Mouse (Mus musculus): ENCODE results near the gene Lpin2. TPM values are rescaled to one million over a fixed set of nuclear protein-coding genes. Genes with fewer than 3 reads are reported as not detected.

Gene Lpin2
- total and polyA plus RNA-seq, 2 experiments, result 22.4 to 314 TPM

- no peak for TF ChIP-seq POLR2A (IDR thresholded peaks at IDR 0.05; ENCODE audit: extremely low read depth, insufficient read depth, low read length)
- TF ChIP-seq CTCF (IDR thresholded peaks at IDR 0.05; ENCODE audit: low read depth, low read length), result no peak
- DNase-seq (ENCODE audit: extremely low read depth, low read depth, low spot score), result peak; percentile 22
- WGBS, result 53% methylated on average over 3 of the region's 3 CpGs
- peaks cover 30% of the 10 kb centered on the region for H3K4me1 ChIP-seq (ENCODE audit: control insufficient read depth, insufficient read depth, low read length)
- peak overlapping the region; percentile 35; the same call in 1 of the 2 replicates for H3K9ac ChIP-seq (ENCODE audit: low read depth, low read length)
- H3K79me2 ChIP-seq (ENCODE audit: control insufficient read depth, insufficient read depth, low read length), result peaks cover 55% of the 10 kb centered on the region
- H3K36me3 ChIP-seq (ENCODE audit: control insufficient read depth, insufficient read depth, low read length), result no peaks in the 10 kb centered on the region
- no peak overlapping the region for H3K4me3 ChIP-seq (ENCODE audit: insufficient read depth, low read depth, low read length)
- H3K27me3 ChIP-seq (ENCODE audit: control insufficient read depth, insufficient read depth, low read length), result no peaks in the 10 kb centered on the region
- H3K27ac ChIP-seq (replicated peaks; ENCODE audit: insufficient read depth, low read depth, low read length), result peak overlapping the region; percentile 72
Observed at GRCm38 (mm10) chr17:71196415-71196814, 14.1 kb downstream of the Lpin2 start.

GRCm38 (mm10) chr17:71199346-71199745, 17.0 kb downstream of the Lpin2 start:
- Histone ChIP-seq H3K27ac (replicated peaks; ENCODE audit: insufficient read depth, low read depth, low read length) (peak overlapping the region; percentile 28; the same call in 1 of the 2 replicates), H3K36me3 (ENCODE audit: control insufficient read depth, insufficient read depth, low read length) (no peaks in the 10 kb centered on the region), H3K9ac (ENCODE audit: low read depth, low read length) (no peak overlapping the region), H3K27me3 (ENCODE audit: control insufficient read depth, insufficient read depth, low read length) (no peaks in the 10 kb centered on the region), H3K4me1 (ENCODE audit: control insufficient read depth, insufficient read depth, low read length) (peaks cover 32% of the 10 kb centered on the region), H3K79me2 (ENCODE audit: control insufficient read depth, insufficient read depth, low read length) (peaks cover 45% of the 10 kb centered on the region), H3K4me3 (ENCODE audit: insufficient read depth, low read depth, low read length) (no peak overlapping the region)
- DNase-seq (ENCODE audit: extremely low read depth, low read depth, low spot score), result peak; percentile 53
- TF ChIP-seq POLR2A (IDR thresholded peaks at IDR 0.05; ENCODE audit: extremely low read depth, insufficient read depth, low read length), result no peak
- TF ChIP-seq CTCF (IDR thresholded peaks at IDR 0.05; ENCODE audit: low read depth, low read length), result no peak
- WGBS, result 26% methylated on average over 3 of the region's 3 CpGs

- WGBS, result 29% methylated on average over 4 of the region's 4 CpGs
- Histone ChIP-seq H3K4me3 (ENCODE audit: insufficient read depth, low read depth, low read length) (peak overlapping the region; percentile 18; the same call in 1 of the 2 replicates), H3K9ac (ENCODE audit: low read depth, low read length) (peak overlapping the region; percentile 66), H3K27me3 (ENCODE audit: control insufficient read depth, insufficient read depth, low read length) (no peaks in the 10 kb centered on the region), H3K4me1 (ENCODE audit: control insufficient read depth, insufficient read depth, low read length) (peaks cover 24% of the 10 kb centered on the region), H3K36me3 (ENCODE audit: control insufficient read depth, insufficient read depth, low read length) (no peaks in the 10 kb centered on the region), H3K79me2 (ENCODE audit: control insufficient read depth, insufficient read depth, low read length) (peaks cover 34% of the 10 kb centered on the region), H3K27ac (replicated peaks; ENCODE audit: insufficient read depth, low read depth, low read length) (peak overlapping the region; percentile 78)
- no peak for TF ChIP-seq CTCF (IDR thresholded peaks at IDR 0.05; ENCODE audit: low read depth, low read length)
- 0 out of 2 replicates have a peak, but pooled peaks have one; percentile 41 for TF ChIP-seq POLR2A (IDR thresholded peaks at IDR 0.05; ENCODE audit: extremely low read depth, insufficient read depth, low read length)
- peak; percentile 99 for DNase-seq (ENCODE audit: extremely low read depth, low read depth, low spot score)
Observed at GRCm38 (mm10) chr17:71202136-71202535, 19.8 kb downstream of the Lpin2 start.

DNA sequence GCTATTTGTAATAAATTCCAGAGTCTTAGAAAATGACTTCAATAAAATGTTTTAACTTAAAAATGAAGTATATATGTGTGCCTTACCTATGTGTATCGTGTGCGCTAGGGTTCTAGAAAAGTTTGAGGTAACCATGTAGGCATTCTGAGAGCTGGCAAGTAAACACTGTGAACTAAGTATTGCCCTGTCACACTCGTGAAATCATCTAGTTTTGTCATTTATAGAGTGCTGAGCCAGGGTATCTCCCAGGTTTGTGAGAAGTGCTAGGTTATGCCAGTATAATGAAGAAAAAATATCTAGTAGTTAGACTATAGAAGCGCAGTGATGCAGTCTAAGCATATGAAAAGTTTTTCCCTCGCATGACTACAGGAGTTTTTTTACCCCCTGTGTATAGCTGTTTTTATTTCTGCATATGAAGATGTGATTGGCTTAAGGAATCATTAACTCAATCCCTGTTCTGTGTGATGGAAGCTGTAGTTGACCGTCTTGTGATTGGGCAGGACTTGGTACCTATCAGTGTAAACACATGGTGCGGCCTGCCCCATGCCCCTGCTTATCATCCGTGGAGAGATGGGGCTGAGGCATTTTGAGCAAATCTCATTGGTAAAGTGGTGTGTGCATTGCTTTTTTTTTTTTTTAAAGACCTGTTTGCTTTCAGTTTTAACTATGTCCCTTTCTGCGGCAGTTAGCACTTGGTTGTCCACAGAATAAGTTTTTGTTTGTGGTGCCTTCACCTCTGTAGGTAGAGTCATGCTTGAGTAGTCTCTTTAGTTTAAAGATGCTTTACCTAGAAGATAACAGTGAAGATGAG, 21.8 kb downstream of the Lpin2 start:
- peak; percentile 99 for DNase-seq (ENCODE audit: extremely low read depth, low read depth, low spot score)
- Histone ChIP-seq H3K79me2 (ENCODE audit: control insufficient read depth, insufficient read depth, low read length) (peaks cover 32% of the 10 kb centered on the region), H3K4me1 (ENCODE audit: control insufficient read depth, insufficient read depth, low read length) (peaks cover 24% of the 10 kb centered on the region), H3K27ac (replicated peaks; ENCODE audit: insufficient read depth, low read depth, low read length) (peak overlapping the region; percentile 100), H3K9ac (ENCODE audit: low read depth, low read length) (peak overlapping the region; percentile 98), H3K4me3 (ENCODE audit: insufficient read depth, low read depth, low read length) (peak overlapping the region; percentile 72), H3K36me3 (ENCODE audit: control insufficient read depth, insufficient read depth, low read length) (peaks cover 8% of the 10 kb centered on the region; the same call in 1 of the 2 replicates), H3K27me3 (ENCODE audit: control insufficient read depth, insufficient read depth, low read length) (no peaks in the 10 kb centered on the region)
- WGBS, result 30% methylated on average over 9 of the region's 9 CpGs
- TF ChIP-seq CTCF (IDR thresholded peaks at IDR 0.05; ENCODE audit: low read depth, low read length) (no peak), POLR2A (IDR thresholded peaks at IDR 0.05; ENCODE audit: extremely low read depth, insufficient read depth, low read length) (no peak)

DNA sequence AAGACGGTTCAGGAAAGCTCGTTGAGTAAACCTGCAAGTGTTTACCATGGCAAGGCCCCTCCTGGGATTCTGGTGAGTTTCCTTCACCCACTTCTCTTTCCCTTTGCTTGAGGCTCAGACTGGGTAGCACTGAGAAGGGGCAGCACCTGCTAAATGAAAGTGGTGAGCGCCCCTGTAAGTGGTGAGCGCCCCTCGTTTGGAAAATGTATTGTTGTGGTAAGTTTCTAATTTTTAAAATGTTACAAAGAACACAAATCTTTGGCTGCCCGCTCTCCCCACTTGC, 22.4 kb downstream of the Lpin2 start:
- Histone ChIP-seq H3K4me1 (ENCODE audit: control insufficient read depth, insufficient read depth, low read length) (peaks cover 28% of the 10 kb centered on the region), H3K9ac (ENCODE audit: low read depth, low read length) (peak overlapping the region; percentile 98), H3K27ac (replicated peaks; ENCODE audit: insufficient read depth, low read depth, low read length) (peak overlapping the region; percentile 100)

More for the DNA sequence above, 22.4 kb downstream of the Lpin2 start:
- DNase-seq (ENCODE audit: extremely low read depth, low read depth, low spot score), result no peak
- peak overlapping the region; percentile 72 for H3K4me3 ChIP-seq (ENCODE audit: insufficient read depth, low read depth, low read length)
- H3K79me2 ChIP-seq (ENCODE audit: control insufficient read depth, insufficient read depth, low read length), result peaks cover 36% of the 10 kb centered on the region
- WGBS, result 30% methylated on average over 6 of the region's 6 CpGs
- H3K36me3 ChIP-seq (ENCODE audit: control insufficient read depth, insufficient read depth, low read length), result peaks cover 10% of the 10 kb centered on the region
- no peaks in the 10 kb centered on the region for H3K27me3 ChIP-seq (ENCODE audit: control insufficient read depth, insufficient read depth, low read length)
- no peak for TF ChIP-seq CTCF (IDR thresholded peaks at IDR 0.05; ENCODE audit: low read depth, low read length)
- peak; percentile 29; the same call in 1 of the 2 replicates for TF ChIP-seq POLR2A (IDR thresholded peaks at IDR 0.05; ENCODE audit: extremely low read depth, insufficient read depth, low read length)

Measured in liver, adult 2 months (tissue).